Mouse (Mus musculus): Measurements from ENCODE around the gene Nicn1. TPM values are rescaled to one million over a fixed set of nuclear protein-coding genes. Genes with fewer than 3 reads are reported as not detected.
A peak's percentile ranks its signal among the peaks of the same experiment; 100 is the strongest.
"Not testable (repeated sequence)": the region's sequence is repeated elsewhere in the genome, so short reads cannot be mapped to it uniquely, and the experiment has no call there.

Nicn1 gene
- total and polyA plus RNA-seq, 2 experiments from 2014 or later: 108 to 118 TPM

DNA sequence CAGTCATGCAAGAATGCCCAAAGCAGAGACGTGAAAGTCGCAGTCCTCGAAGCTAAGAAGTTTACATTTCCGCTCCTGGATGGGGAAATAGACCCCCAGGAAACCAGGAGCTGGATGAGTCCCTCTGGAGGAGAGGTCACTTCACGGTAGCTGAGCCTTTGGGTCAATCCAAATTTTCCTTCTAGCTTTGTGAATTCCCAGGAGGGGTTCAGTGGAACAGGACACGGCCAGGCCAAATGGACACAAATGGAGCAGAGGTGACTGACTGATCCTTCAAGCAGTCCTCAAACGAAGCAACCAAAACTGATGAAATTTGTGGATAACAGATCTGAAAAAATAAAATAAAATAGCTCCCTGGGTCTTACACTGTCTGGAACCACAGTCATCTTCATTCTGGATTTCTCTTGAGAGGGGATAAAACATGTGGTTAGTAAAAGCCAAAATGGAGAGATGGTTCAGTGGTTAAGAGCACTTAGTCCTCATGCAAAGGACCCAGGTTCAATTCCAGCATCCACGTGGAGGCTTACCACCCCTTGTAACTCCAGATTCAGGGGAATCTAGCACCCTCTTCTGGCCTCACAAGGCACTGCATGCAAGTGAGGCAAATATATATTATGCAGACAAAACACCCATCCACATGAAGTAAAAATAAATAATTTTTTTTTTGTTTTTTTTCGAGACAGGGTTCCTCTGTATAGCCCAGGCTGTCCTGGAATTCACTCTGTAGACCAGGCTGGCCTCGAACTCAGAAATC, 11.4 kb upstream of the Nicn1 start:
- no peaks in the 10 kb centered on the region for H3K27me3 ChIP-seq (ENCODE audit: insufficient read depth, low read length)
- no peak overlapping the region for H3K9ac ChIP-seq (replicated peaks; ENCODE audit: low read length)
- no peaks in the 10 kb centered on the region for H3K36me3 ChIP-seq (ENCODE audit: insufficient read depth, low read length)
- H3K4me1 ChIP-seq (ENCODE audit: insufficient read depth, low read length): no peaks in the 10 kb centered on the region
- no peak overlapping the region for H3K4me3 ChIP-seq (ENCODE audit: low read length)
- ATAC-seq (no peak), DNase-seq (ENCODE audit: low spot score) (no peak)
- H3K9me3 ChIP-seq (ENCODE audit: low read length): no peaks in the 10 kb centered on the region
- H3K27ac ChIP-seq: no peak overlapping the region
- no peak overlapping the region for H3K4me2 ChIP-seq (ENCODE audit: low read depth, low read length)
- TF ChIP-seq CTCF (IDR thresholded peaks at IDR 0.05; ENCODE audit: low read depth): peak; percentile 62
- 61% methylated on average over 10 of the region's 10 CpGs for WGBS

GRCm38 (mm10) chr9:108280071-108280828, 10.0 kb upstream of the Nicn1 start:
- Histone ChIP-seq H3K4me3 (ENCODE audit: low read length) (no peak overlapping the region), H3K36me3 (ENCODE audit: insufficient read depth, low read length) (no peaks in the 10 kb centered on the region), H3K9ac (replicated peaks; ENCODE audit: low read length) (no peak overlapping the region), H3K9me3 (ENCODE audit: low read length) (no peaks in the 10 kb centered on the region), H3K27ac (no peak overlapping the region; the same call in 1 of the 2 replicates), H3K4me2 (ENCODE audit: low read depth, low read length) (no peak overlapping the region), H3K4me1 (ENCODE audit: insufficient read depth, low read length) (no peaks in the 10 kb centered on the region), H3K27me3 (ENCODE audit: insufficient read depth, low read length) (no peaks in the 10 kb centered on the region)
- DNase-seq (ENCODE audit: low spot score) (peak; percentile 72), ATAC-seq (peak; percentile 72; the same call in 1 of the 2 replicates)
- TF ChIP-seq CTCF (IDR thresholded peaks at IDR 0.05; ENCODE audit: low read depth): no peak
- 31% methylated on average over 8 of the region's 8 CpGs for WGBS

DNA sequence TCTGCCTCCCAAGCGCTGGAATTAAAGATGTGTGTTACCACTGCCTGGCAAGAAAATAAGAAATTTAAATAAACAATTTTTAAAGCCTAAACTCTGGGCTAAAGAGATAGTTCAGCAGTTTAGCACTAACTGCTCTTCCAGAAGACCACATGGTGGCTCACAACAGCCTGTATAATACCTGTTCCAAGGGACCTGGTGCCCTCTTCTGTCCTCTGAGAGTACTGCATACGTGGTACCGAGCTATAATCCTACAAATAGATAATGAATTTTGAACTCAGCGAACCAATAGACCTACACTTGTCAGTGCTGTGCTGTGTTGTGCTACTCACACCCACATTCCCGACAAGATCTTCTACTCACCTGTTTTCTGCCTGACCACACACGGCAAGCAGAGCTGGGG, 5.8 kb upstream of the Nicn1 start:
- ATAC-seq: peak; percentile 82

DNA sequence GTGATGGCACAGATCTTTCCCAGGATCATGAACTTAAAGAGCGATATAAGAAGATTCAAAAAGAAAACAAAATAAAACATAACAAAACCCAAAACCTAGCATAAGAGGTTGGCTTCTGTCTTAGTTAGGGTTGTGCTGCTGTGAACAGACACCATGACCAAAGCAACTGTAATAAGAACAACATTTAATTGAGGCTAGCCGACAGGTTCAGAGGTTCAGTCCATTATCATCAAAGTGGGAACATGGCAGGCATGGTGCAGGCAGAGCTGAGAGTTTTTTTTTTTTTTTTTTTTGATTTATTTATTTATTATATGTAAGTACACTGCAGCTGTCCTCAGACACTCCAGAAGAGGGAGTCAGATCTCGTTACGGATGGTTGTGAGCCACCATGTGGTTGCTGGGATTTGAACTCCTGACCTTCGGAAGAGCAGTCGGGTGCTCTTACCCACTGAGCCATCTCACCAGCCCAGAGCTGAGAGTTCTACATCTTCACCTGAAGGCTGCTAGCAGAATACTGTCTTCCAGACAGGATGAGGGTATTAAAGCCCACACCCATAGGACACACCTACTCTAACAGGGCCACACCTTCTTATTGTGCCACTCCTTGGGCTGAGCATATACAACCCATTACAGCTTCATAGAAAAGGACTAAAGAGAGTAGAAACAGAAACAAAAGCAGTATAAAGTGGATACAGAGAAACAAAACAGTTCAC, 2.5 kb upstream of the Nicn1 start:
- not testable (repeated sequence) for ATAC-seq; H3K4me3 ChIP-seq (ENCODE audit: low read length); DNase-seq (ENCODE audit: low spot score); H3K27ac ChIP-seq; H3K4me1 ChIP-seq (ENCODE audit: insufficient read depth, low read length); H3K9ac ChIP-seq (replicated peaks; ENCODE audit: low read length); H3K36me3 ChIP-seq (ENCODE audit: insufficient read depth, low read length); H3K27me3 ChIP-seq (ENCODE audit: insufficient read depth, low read length); H3K4me2 ChIP-seq (ENCODE audit: low read depth, low read length); H3K9me3 ChIP-seq (ENCODE audit: low read length)
- WGBS: 85% methylated on average over 4 of the region's 6 CpGs

More for the DNA sequence above, 5.8 kb upstream of the Nicn1 start:
- Histone ChIP-seq H3K9me3 (ENCODE audit: low read length) (no peaks in the 10 kb centered on the region), H3K27me3 (ENCODE audit: insufficient read depth, low read length) (no peaks in the 10 kb centered on the region), H3K4me2 (ENCODE audit: low read depth, low read length) (no peak overlapping the region), H3K27ac (no peak overlapping the region), H3K36me3 (ENCODE audit: insufficient read depth, low read length) (no peaks in the 10 kb centered on the region), H3K4me1 (ENCODE audit: insufficient read depth, low read length) (no peaks in the 10 kb centered on the region), H3K9ac (replicated peaks; ENCODE audit: low read length) (no peak overlapping the region), H3K4me3 (ENCODE audit: low read length) (no peak overlapping the region)
- DNase-seq (ENCODE audit: low spot score): peak; percentile 86
- peak; percentile 90 for TF ChIP-seq CTCF (IDR thresholded peaks at IDR 0.05; ENCODE audit: low read depth)
- 12% methylated on average over 6 of the region's 6 CpGs for WGBS

- Histone ChIP-seq H3K9me3 (ENCODE audit: low read length) (no peaks in the 10 kb centered on the region), H3K4me1 (ENCODE audit: insufficient read depth, low read length) (peaks cover 3% of the 10 kb centered on the region; the same call in 1 of the 2 replicates), H3K4me2 (ENCODE audit: low read depth, low read length) (peak overlapping the region; percentile 78; the same call in 1 of the 2 replicates), H3K36me3 (ENCODE audit: insufficient read depth, low read length) (peaks cover 2% of the 10 kb centered on the region; the same call in 1 of the 2 replicates), H3K27me3 (ENCODE audit: insufficient read depth, low read length) (no peaks in the 10 kb centered on the region), H3K27ac (no peak overlapping the region), H3K4me3 (ENCODE audit: low read length) (no peak overlapping the region), H3K9ac (replicated peaks; ENCODE audit: low read length) (no peak overlapping the region)
- WGBS: 65% methylated on average over 2 of the region's 2 CpGs
- ATAC-seq (no peak), DNase-seq (ENCODE audit: low spot score) (no peak)
- no peak for TF ChIP-seq CTCF (IDR thresholded peaks at IDR 0.05; ENCODE audit: low read depth)
Observed at GRCm38 (mm10) chr9:108289347-108289746, 882 bp upstream of the Nicn1 start.

DNA sequence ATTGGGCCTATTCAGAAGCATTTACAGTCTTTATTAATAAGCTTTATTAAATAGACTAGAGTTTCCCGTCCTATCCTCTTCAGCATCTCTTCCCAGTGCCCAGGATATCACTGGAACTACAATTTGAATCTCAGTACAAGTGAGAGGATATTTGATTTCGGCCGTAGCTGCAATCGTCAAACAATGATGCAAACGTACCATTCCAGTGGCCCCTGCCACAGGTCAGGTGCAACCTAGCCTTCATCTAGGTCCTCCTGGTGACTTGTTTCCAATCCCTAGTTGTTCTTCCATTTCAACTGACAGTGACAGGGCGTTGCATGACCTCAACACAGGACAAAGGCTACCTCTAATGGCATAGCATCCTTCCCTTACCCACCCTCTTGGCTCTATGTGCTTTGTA, 544 bp downstream of the Nicn1 start:
- peak overlapping the region; percentile 61 for H3K9ac ChIP-seq (replicated peaks; ENCODE audit: low read length)
- H3K36me3 ChIP-seq (ENCODE audit: insufficient read depth, low read length): peaks cover 12% of the 10 kb centered on the region
- ATAC-seq (peak; percentile 1; the same call in 1 of the 2 replicates), DNase-seq (ENCODE audit: low spot score) (no peak)
- peaks cover 3% of the 10 kb centered on the region; the same call in 1 of the 2 replicates for H3K4me1 ChIP-seq (ENCODE audit: insufficient read depth, low read length)
- 34% methylated on average over 6 of the region's 6 CpGs for WGBS
- TF ChIP-seq CTCF (IDR thresholded peaks at IDR 0.05; ENCODE audit: low read depth): no peak
- no peaks in the 10 kb centered on the region for H3K27me3 ChIP-seq (ENCODE audit: insufficient read depth, low read length)
- peak overlapping the region; percentile 78 for H3K4me2 ChIP-seq (ENCODE audit: low read depth, low read length)
- no peaks in the 10 kb centered on the region for H3K9me3 ChIP-seq (ENCODE audit: low read length)
- H3K27ac ChIP-seq: peak overlapping the region; percentile 89
- peak overlapping the region; percentile 57 for H3K4me3 ChIP-seq (ENCODE audit: low read length)
